Mouse (Mus musculus) neural tube, embryonic 11.5 days (tissue): ENCODE results near the gene Zfp362. TPM values are rescaled to one million over a fixed set of nuclear protein-coding genes. Genes with fewer than 3 reads are reported as not detected.

ENCODE experiments used
- ATAC-seq: fragments of 200-750 bp; cut with Nextera tagmentation; 2 replicates; pipeline ENCODE4 v1.8.0; 2017; ENCODE audit warnings: moderate number of reproducible peaks, mild to moderate bottlenecking, moderate TSS enrichment, moderate library complexity; ENCODE audit not compliant: insufficient read depth, low FRiP score, low TSS enrichment
- DNase-seq: peaks from one replicate; pipeline ENCODE4 v3.0.0-alpha.2; 2015; ENCODE audit warnings: low spot score
- H3K27ac ChIP-seq: fragments of 300-500 bp; sonication (generic); 2 replicates; pipeline ENCODE4 v1.5.1; 2014; ENCODE audit warnings: low read depth, mild to moderate bottlenecking, low read length
- H3K27me3 ChIP-seq: fragments of 300-500 bp; sonication (generic); 2 replicates; pipeline ENCODE4 v1.6.1; 2014; ENCODE audit warnings: mild to moderate bottlenecking, low read length, mixed read lengths; ENCODE audit not compliant: control insufficient read depth, insufficient read depth
- H3K36me3 ChIP-seq: fragments of 300-500 bp; sonication (generic); 2 replicates; pipeline ENCODE4 v1.6.1; 2014; ENCODE audit warnings: mild to moderate bottlenecking, low read length, moderate library complexity, mixed read lengths; ENCODE audit not compliant: control insufficient read depth, insufficient read depth
- H3K4me1 ChIP-seq: fragments of 300-500 bp; sonication (generic); 2 replicates; pipeline ENCODE4 v1.6.1; 2014; ENCODE audit warnings: low read length, mixed read lengths; ENCODE audit not compliant: control insufficient read depth, insufficient read depth
- H3K4me2 ChIP-seq: fragments of 300-500 bp; sonication (generic); 2 replicates; pipeline ENCODE4 v1.6.1; 2014; ENCODE audit warnings: low read depth, mild to moderate bottlenecking, moderate library complexity
- H3K4me3 ChIP-seq: fragments of 300-500 bp; sonication (generic); 2 replicates; pipeline ENCODE4 v1.5.1; 2014; ENCODE audit warnings: low read depth, low read length
- H3K9ac ChIP-seq: fragments of 300-500 bp; sonication (generic); 2 replicates; pipeline ENCODE4 v1.6.1; 2014; ENCODE audit warnings: mild to moderate bottlenecking, low read length
- H3K9me3 ChIP-seq: fragments of 300-500 bp; sonication (generic); 2 replicates; pipeline ENCODE4 v1.6.1; 2016; ENCODE audit warnings: low read length; ENCODE audit not compliant: control insufficient read depth
- WGBS: fragments of 180-500 bp; shearing (Covaris S2); extraction: QIAGEN DNeasy Blood & Tissue Kit; methylation state at CpG from one replicate; pipeline ENCODE4 v1.1.7; 2014; 5-methylcytosine and 5-hydroxymethylcytosine counted together
- polyA plus RNA-seq: library from polyadenylated mRNA; unstranded; fragments of >200 nt; fragmentation: Nextera tagmentation; extraction: Ambion mirVana; gene quantifications from 2 replicates; pipeline ENCODE4 v1.2.1, GENCODE M21; 2014

Gene Zfp362
- polyA plus RNA-seq, 1 experiment from 2014 or later = 46.6 TPM

- H3K36me3 ChIP-seq = peaks cover 20% of the 10 kb centered on the region
- no peaks in the 10 kb centered on the region for H3K27me3 ChIP-seq
Measured at GRCm38 (mm10) chr4:128789646-128790045, 16.2 kb downstream of the Zfp362 start.

GRCm38 (mm10) chr4:128788108-128788507, 17.7 kb downstream of the Zfp362 start:
- Histone ChIP-seq H3K36me3 (peaks cover 28% of the 10 kb centered on the region), H3K4me1 (no peaks in the 10 kb centered on the region; the same call in 1 of the 2 replicates), H3K4me2 (no peak overlapping the region), H3K9me3 (no peaks in the 10 kb centered on the region), H3K9ac (no peak overlapping the region), H3K4me3 (no peak overlapping the region), H3K27ac (no peak overlapping the region), H3K27me3 (no peaks in the 10 kb centered on the region)
- no peak for DNase-seq
- 93% methylated on average over 4 of the region's 4 CpGs for WGBS
- no peak for ATAC-seq

More at GRCm38 (mm10) chr4:128789646-128790045, 16.2 kb downstream of the Zfp362 start:
- no peak overlapping the region for H3K9ac ChIP-seq
- H3K27ac ChIP-seq = no peak overlapping the region
- H3K4me2 ChIP-seq = no peak overlapping the region
- H3K4me3 ChIP-seq = no peak overlapping the region
- DNase-seq (no peak), ATAC-seq (no peak)
- H3K4me1 ChIP-seq = no peaks in the 10 kb centered on the region; the same call in 1 of the 2 replicates
- H3K9me3 ChIP-seq = no peaks in the 10 kb centered on the region
- WGBS = 49% methylated on average over 18 of the region's 18 CpGs

DNA sequence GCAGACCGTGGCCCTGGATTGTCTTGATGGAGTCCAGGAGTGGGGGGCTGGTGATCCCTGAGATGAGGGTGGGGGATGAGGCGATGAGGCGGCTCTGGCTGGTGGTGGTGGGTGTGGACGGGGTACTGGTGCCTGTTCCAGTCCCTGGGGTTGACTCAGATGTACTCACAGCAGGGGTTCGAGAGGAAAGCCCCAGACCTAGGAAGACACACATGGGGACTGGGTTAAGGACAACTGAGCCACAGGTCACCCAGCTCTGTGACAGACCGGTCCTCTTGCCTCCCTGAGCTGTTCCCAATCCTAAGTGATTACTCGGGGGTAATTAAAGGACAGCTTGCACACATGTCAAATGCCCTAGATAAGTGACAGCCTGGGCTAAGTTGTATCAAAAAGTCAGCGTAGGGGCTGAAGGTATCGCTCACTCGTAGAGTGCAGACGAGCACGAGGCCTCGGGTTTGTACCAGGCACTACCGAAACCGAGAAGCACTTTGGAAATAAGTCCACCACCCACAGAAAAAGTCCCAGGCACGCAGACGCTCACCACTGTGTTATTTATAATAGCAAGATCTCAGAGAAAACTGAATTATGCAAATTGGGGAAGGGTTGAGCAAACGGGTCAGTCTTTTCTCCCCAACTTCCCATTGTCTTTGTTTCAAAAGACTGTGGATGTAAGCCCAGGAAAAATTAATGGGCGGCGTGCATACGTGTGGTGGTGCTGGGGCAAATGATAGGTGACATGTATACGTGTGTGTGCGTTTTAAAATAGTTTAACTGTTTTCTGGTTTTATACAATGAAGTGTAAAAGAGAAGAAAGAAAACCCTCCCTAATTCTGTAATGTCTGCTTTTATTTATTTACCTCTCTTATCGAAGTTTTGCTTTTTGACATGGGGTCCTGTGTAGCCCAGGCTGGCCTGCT, 18.6 kb downstream of the Zfp362 start:
- Histone ChIP-seq H3K27ac (no peak overlapping the region), H3K4me2 (no peak overlapping the region), H3K9ac (no peak overlapping the region), H3K36me3 (peaks cover 28% of the 10 kb centered on the region), H3K27me3 (no peaks in the 10 kb centered on the region), H3K4me1 (no peaks in the 10 kb centered on the region; the same call in 1 of the 2 replicates), H3K9me3 (no peaks in the 10 kb centered on the region), H3K4me3 (no peak overlapping the region)
- no peak for ATAC-seq
- WGBS = 91% methylated on average over 24 of the region's 24 CpGs
- DNase-seq = no peak

DNA sequence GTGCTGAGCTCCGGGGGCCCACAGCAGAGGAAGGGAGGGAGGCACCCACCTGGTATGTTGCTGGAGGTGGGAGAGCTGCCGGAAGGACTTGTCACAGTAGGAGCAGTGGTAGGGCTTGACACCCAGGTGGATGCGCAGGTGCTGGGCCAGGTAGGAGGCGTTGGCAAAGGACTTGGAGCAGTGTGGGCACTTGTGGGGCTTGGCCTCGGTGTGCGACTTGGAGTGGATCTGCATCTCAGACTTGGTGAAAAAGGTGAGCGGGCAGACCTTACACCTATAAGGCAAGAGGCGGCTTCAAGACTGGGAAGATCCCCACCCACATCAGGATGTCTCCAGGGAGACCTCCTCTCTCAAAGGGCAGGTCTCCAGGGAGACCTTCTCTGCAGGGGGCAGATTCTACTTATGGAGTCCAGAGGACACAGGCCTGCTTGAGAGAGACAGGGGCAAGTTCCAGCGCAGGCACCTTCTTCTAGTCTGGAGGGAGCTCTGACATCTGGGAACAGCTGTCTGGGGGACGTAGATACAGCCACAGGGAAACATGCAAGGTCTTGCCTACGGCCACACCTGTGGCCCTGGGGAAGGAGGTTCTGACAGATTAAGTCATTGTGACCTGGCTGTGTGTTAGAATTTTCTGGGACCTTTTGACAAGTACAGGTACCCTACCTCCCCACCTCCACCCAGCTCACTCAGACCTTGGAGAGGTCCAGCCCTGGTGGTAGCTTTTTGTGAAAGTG, 19.8 kb downstream of the Zfp362 start:
- WGBS = 89% methylated on average over 11 of the region's 11 CpGs
- ATAC-seq = no peak

GRCm38 (mm10) chr4:128784950-128785631, 20.8 kb downstream of the Zfp362 start:
- 93% methylated on average over 15 of the region's 15 CpGs for WGBS
- ATAC-seq = no peak
- no peak for DNase-seq
- no peaks in the 10 kb centered on the region for H3K27me3 ChIP-seq
- H3K36me3 ChIP-seq = peaks cover 32% of the 10 kb centered on the region
- H3K4me3 ChIP-seq = no peak overlapping the region
- H3K4me1 ChIP-seq = no peaks in the 10 kb centered on the region
- no peak overlapping the region for H3K4me2 ChIP-seq
- H3K9ac ChIP-seq = no peak overlapping the region
- no peak overlapping the region for H3K27ac ChIP-seq
- H3K9me3 ChIP-seq = no peaks in the 10 kb centered on the region

More for the DNA sequence above, 19.8 kb downstream of the Zfp362 start:
- no peaks in the 10 kb centered on the region for H3K27me3 ChIP-seq
- H3K4me2 ChIP-seq = no peak overlapping the region
- H3K27ac ChIP-seq = no peak overlapping the region
- DNase-seq = no peak
- peaks cover 30% of the 10 kb centered on the region for H3K36me3 ChIP-seq
- no peaks in the 10 kb centered on the region for H3K9me3 ChIP-seq
- H3K9ac ChIP-seq = no peak overlapping the region
- no peak overlapping the region for H3K4me3 ChIP-seq
- H3K4me1 ChIP-seq = no peaks in the 10 kb centered on the region; the same call in 1 of the 2 replicates

DNA sequence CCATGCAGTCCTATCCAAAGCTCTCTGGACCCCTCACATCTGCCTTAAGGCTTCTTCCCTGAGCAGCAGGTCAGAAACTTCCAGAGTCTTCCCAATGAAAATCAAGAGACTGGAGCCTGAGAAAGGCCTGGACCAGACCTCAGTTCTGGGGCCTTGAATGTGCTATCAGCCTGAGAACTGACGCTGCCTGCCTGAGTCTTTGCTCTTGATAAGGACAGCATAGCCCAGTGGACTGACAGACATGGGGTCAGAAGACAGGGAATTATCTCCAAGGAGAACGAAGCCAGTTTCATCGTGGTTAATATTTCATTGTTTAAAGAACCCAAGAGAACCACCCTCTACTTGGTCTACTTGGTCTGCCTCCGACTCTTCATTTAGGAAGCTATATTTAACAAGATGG, 23.2 kb downstream of the Zfp362 start:
- Histone ChIP-seq H3K4me3 (no peak overlapping the region), H3K27me3 (no peaks in the 10 kb centered on the region), H3K4me1 (no peaks in the 10 kb centered on the region), H3K9ac (no peak overlapping the region), H3K27ac (no peak overlapping the region), H3K9me3 (no peaks in the 10 kb centered on the region), H3K36me3 (peaks cover 42% of the 10 kb centered on the region), H3K4me2 (no peak overlapping the region)
- DNase-seq (no peak), ATAC-seq (no peak)
- 87% methylated on average over 4 of the region's 4 CpGs for WGBS

GRCm38 (mm10) chr4:128782037-128782436, 23.8 kb downstream of the Zfp362 start:
- no peak overlapping the region for H3K4me3 ChIP-seq
- 0 out of 2 replicates have a peak, but pooled peaks cover under 1% of the 10 kb centered on the region for H3K4me1 ChIP-seq
- H3K27me3 ChIP-seq = no peaks in the 10 kb centered on the region
- no peak for ATAC-seq
- no peak for DNase-seq
- peaks cover 40% of the 10 kb centered on the region for H3K36me3 ChIP-seq
- no peak overlapping the region for H3K4me2 ChIP-seq
- 95% methylated on average over 7 of the region's 7 CpGs for WGBS
- no peak overlapping the region for H3K9ac ChIP-seq
- H3K9me3 ChIP-seq = no peaks in the 10 kb centered on the region
- H3K27ac ChIP-seq = no peak overlapping the region

GRCm38 (mm10) chr4:128777593-128777992, 28.3 kb downstream of the Zfp362 start:
- H3K9me3 ChIP-seq = no peaks in the 10 kb centered on the region
- ATAC-seq (no peak), DNase-seq (no peak)
- no peak overlapping the region for H3K4me2 ChIP-seq
- no peaks in the 10 kb centered on the region for H3K27me3 ChIP-seq
- 86% methylated on average over 11 of the region's 11 CpGs for WGBS
- H3K36me3 ChIP-seq = peaks cover 40% of the 10 kb centered on the region
- no peak overlapping the region for H3K27ac ChIP-seq
- no peak overlapping the region for H3K4me3 ChIP-seq
- no peak overlapping the region for H3K9ac ChIP-seq
- 0 out of 2 replicates have a peak, but pooled peaks cover 2% of the 10 kb centered on the region for H3K4me1 ChIP-seq
